Mouse (Mus musculus): ENCODE data around the gene Dennd2d. TPM values are rescaled to one million over a fixed set of nuclear protein-coding genes. Genes with fewer than 3 reads are reported as not detected.
A peak's percentile ranks its signal among the peaks of the same experiment; 100 is the strongest.

Dennd2d gene
- total and polyA plus RNA-seq, 3 experiments, result 4.5 to 8.0 TPM; not detected in 1

DNA sequence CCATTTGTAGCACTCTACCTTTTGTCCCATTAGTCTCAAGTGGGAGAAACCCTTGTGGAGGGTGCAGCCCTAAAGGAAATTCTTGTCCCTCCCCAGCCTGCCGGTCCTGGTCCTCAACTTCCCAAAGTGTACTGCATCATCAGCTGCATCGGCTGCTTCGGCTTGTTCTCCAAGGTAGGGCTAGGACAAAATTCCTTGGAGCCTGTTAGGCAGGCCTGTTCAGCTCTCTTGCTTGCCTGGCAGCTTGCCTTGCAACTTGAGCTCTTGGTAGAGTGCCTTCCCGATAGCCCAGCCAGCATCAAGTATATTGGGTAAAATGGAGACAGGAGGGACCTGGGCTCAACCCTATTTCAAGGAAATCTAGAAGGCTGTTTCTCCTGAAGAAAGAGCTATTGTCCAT lies 8.0 kb downstream of the Dennd2d start:
- Histone ChIP-seq H3K36me3 (ENCODE audit: control insufficient read depth in 1 of 2, insufficient read depth in 2 of 2, low read length in 2 of 2) (peaks cover 0 to 26% of the 10 kb centered on the region in 2 experiments; a peak in 2 of 4 replicates), H3K4me3 (ENCODE audit: control insufficient read depth in 1 of 2, insufficient read depth in 1 of 2, low read depth in 2 of 2, low read length in 2 of 2) (no peak overlapping the region), H3K9me3 (replicated peaks; ENCODE audit: insufficient read depth, low read length) (no peaks in the 10 kb centered on the region), H3K9ac (ENCODE audit: control insufficient read depth, low read depth, low read length, poor library complexity, severe bottlenecking) (no peak overlapping the region), H3K27me3 (ENCODE audit: control insufficient read depth in 1 of 2, insufficient read depth in 2 of 2, low read length in 2 of 2) (no peaks in the 10 kb centered on the region), H3K4me1 (ENCODE audit: control insufficient read depth in 1 of 2, insufficient read depth in 2 of 2, low read length in 2 of 2) (peaks cover 18 to 21% of the 10 kb centered on the region in 2 experiments), H3K27ac (ENCODE audit: control insufficient read depth, low read depth, low read length) (no peak overlapping the region), H3K79me2 (ENCODE audit: control insufficient read depth, insufficient read depth, low read length, poor library complexity) (no peaks in the 10 kb centered on the region)
- DNase-seq (ENCODE audit: low read depth, low spot score), result no peak
- TF ChIP-seq SIN3A (IDR thresholded peaks at IDR 0.05; ENCODE audit: low read length), result no peak
- TF ChIP-seq JUND (IDR thresholded peaks at IDR 0.05; ENCODE audit: low read depth, low read length), result no peak
- TF ChIP-seq ZNF384 (IDR thresholded peaks at IDR 0.05; ENCODE audit: low read depth, low read length), result no peak
- TF ChIP-seq CHD2 (IDR thresholded peaks at IDR 0.05; ENCODE audit: low read length), result no peak
- no peak for TF ChIP-seq CTCF (IDR thresholded peaks at IDR 0.05 in 2 of 3, conservative IDR thresholded peaks at IDR 0.05 in 1 of 3; ENCODE audit: control insufficient read depth in 1 of 3, insufficient read depth in 1 of 3, low read depth in 2 of 3, low read length in 3 of 3, poor library complexity in 1 of 3, severe bottlenecking in 1 of 3)

DNA sequence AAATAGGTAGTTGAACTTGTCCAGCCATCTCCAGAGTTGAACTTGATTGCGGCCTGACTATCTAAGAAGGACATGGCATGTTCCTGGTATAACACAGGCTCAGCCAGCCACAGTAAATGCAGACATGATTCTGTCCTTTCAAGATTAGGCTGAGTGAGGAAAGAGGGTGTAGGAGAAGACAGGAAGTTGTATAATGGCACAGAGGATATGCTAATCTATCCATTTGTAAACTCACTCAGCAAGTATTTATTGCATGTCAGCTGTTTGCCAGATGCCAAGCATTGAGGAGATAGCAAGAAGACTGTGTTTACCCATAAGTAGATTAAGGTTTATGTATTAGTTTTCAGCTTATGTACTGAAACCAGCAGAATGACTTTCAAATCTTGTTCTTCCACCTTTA lies 10.5 kb downstream of the Dennd2d start:
- H3K9me3 ChIP-seq (replicated peaks; ENCODE audit: insufficient read depth, low read length), result no peaks in the 10 kb centered on the region
- TF ChIP-seq TCF12 (IDR thresholded peaks at IDR 0.05; ENCODE audit: low read depth, low read length) (peak; percentile 72; the same call in 1 of the 2 replicates), MEF2A (IDR thresholded peaks at IDR 0.05; ENCODE audit: extremely low read depth, insufficient replicate concordance, low read depth, low read length, poor library complexity, severe bottlenecking) (no peak), MYC (IDR thresholded peaks at IDR 0.05; ENCODE audit: low read depth, low read length) (0 out of 2 replicates have a peak, but pooled peaks have one; percentile 23), SIN3A (IDR thresholded peaks at IDR 0.05; ENCODE audit: low read length) (peak; percentile 67), MXI1 (IDR thresholded peaks at IDR 0.05; ENCODE audit: low read depth, low read length) (peak; percentile 39; the same call in 1 of the 2 replicates), BHLHE40 (IDR thresholded peaks at IDR 0.05; ENCODE audit: borderline replicate concordance, low read depth, low read length) (peak; percentile 31; the same call in 1 of the 2 replicates), MAFK (IDR thresholded peaks at IDR 0.05; ENCODE audit: borderline replicate concordance, low read depth, low read length) (peak; percentile 59; the same call in 1 of the 2 replicates), NELFE (IDR thresholded peaks at IDR 0.05; ENCODE audit: low read depth, low read length) (no peak), TAL1 (IDR thresholded peaks at IDR 0.05; ENCODE audit: low read length) (peak; percentile 81), ETS1 (IDR thresholded peaks at IDR 0.05; ENCODE audit: low read depth, low read length) (peak; percentile 95), TBP (IDR thresholded peaks at IDR 0.05; ENCODE audit: low read depth, low read length) (no peak), USF1 (IDR thresholded peaks at IDR 0.05; ENCODE audit: low read depth, low read length) (no peak), POLR2AphosphoS2 (IDR thresholded peaks at IDR 0.05; ENCODE audit: low read length) (no peak), ELF1 (IDR thresholded peaks at IDR 0.05; ENCODE audit: low read depth, low read length) (peak; percentile 26; the same call in 1 of the 2 replicates), JUND (IDR thresholded peaks at IDR 0.05; ENCODE audit: low read depth, low read length) (no peak), EP300 (IDR thresholded peaks at IDR 0.05; ENCODE audit: low read depth in 1 of 2, low read length in 2 of 2) (peak; percentile 76 to 78), GATA1 (IDR thresholded peaks at IDR 0.05; ENCODE audit: low read depth, low read length) (peak; percentile 60), RAD21 (IDR thresholded peaks at IDR 0.05; ENCODE audit: low read depth, low read length) (no peak), RCOR1 (IDR thresholded peaks at IDR 0.05; ENCODE audit: low read depth, low read length) (peak; percentile 64; the same call in 1 of the 2 replicates)
- peak; percentile 69 for DNase-seq (ENCODE audit: low read depth, low spot score)
- H3K9ac ChIP-seq (ENCODE audit: control insufficient read depth, low read depth, low read length, poor library complexity, severe bottlenecking), result no peak overlapping the region
- no peaks in the 10 kb centered on the region for H3K79me2 ChIP-seq (ENCODE audit: control insufficient read depth, insufficient read depth, low read length, poor library complexity)
- H3K4me3 ChIP-seq (ENCODE audit: control insufficient read depth in 1 of 2, insufficient read depth in 1 of 2, low read depth in 2 of 2, low read length in 2 of 2), result no peak overlapping the region
- no peaks in the 10 kb centered on the region for H3K27me3 ChIP-seq (ENCODE audit: control insufficient read depth in 1 of 2, insufficient read depth in 2 of 2, low read length in 2 of 2)
- no peak overlapping the region for H3K27ac ChIP-seq (ENCODE audit: control insufficient read depth, low read depth, low read length)
- H3K4me1 ChIP-seq (ENCODE audit: control insufficient read depth in 1 of 2, insufficient read depth in 2 of 2, low read length in 2 of 2), result peaks cover 32 to 36% of the 10 kb centered on the region in 2 experiments
- peaks cover 0 to 42% of the 10 kb centered on the region in 2 experiments; a peak in 3 of 4 replicates for H3K36me3 ChIP-seq (ENCODE audit: control insufficient read depth in 1 of 2, insufficient read depth in 2 of 2, low read length in 2 of 2)
